Mouse (Mus musculus) lung, postnatal 36 days (tissue): ENCODE results near the gene Mllt6.
"Not testable (repeated sequence)": the region's sequence is repeated elsewhere in the genome, so short reads cannot be mapped to it uniquely, and the experiment has no call there.

Source experiments
- DNase-seq: peaks from one replicate; pipeline ENCODE4 v3.0.0; 2022; ENCODE audit warnings: mixed read lengths

Mllt6 gene

GRCm38 (mm10) chr11:97648541-97648940 lies 14.7 kb upstream of the Mllt6 start:
- not testable (repeated sequence) for DNase-seq

- no peak for DNase-seq
Measured at GRCm38 (mm10) chr11:97650341-97650740, 12.9 kb upstream of the Mllt6 start.

DNA sequence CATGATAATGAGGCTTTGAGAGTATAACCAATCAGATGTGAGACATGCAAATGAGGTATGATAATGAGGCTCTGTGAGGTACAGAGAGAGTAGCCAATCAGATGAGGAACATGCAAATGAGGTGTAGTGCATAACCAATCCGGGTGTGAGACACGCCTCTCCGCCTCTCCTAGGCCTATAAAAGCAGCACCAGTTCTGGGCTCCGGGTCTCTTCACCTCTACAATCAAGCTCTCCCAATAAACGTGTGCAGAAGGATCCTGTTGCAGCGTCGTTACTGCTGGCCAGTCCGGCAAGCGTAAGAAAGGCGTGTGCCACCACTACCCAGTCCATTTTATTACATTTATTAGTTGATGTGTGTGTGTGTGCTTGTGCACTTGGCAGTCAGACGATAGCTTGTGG lies 9.8 kb upstream of the Mllt6 start:
- DNase-seq = not testable (repeated sequence)

- DNase-seq = no peak
Measured at GRCm38 (mm10) chr11:97654210-97654609, 9.0 kb upstream of the Mllt6 start.

DNA sequence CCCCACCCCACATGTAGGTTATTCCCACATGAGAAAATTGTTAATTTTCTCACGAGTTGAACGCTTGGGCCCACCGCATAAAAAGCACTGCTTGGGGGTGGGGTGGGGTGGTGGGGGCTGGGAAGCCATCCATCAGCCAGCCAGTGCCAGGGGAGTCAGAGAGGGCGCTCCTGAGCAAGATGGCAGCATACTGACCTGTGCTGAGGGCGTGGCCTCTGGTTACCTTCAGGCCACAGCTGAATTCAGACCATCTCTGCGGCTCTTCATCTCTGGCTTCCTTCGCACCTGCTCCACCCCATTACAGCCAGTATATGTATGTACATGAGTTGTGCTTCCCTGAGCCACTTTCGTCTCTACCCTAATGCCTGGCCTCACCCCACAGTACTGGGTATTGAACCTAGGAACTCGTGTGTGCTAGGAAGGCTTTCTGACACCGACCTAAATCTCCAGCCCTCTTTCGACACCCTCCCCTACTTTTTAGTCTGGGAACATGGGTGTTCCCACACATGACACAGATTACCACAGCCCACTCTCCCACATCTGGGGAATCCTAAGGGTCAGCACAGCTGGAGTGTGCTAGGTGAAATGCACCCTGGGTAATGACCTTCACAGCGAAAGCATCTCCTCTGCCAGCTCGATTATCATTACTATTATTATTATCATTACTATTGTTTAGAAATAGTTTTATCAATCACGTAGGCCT lies 6.8 kb upstream of the Mllt6 start:
- no peak for DNase-seq

- no peak for DNase-seq
Measured at GRCm38 (mm10) chr11:97657184-97657945, 5.8 kb upstream of the Mllt6 start.

- not testable (repeated sequence) for DNase-seq
Measured at GRCm38 (mm10) chr11:97657967-97658366, 5.2 kb upstream of the Mllt6 start.

- no peak for DNase-seq
Measured at GRCm38 (mm10) chr11:97658751-97659266, 4.4 kb upstream of the Mllt6 start.

DNA sequence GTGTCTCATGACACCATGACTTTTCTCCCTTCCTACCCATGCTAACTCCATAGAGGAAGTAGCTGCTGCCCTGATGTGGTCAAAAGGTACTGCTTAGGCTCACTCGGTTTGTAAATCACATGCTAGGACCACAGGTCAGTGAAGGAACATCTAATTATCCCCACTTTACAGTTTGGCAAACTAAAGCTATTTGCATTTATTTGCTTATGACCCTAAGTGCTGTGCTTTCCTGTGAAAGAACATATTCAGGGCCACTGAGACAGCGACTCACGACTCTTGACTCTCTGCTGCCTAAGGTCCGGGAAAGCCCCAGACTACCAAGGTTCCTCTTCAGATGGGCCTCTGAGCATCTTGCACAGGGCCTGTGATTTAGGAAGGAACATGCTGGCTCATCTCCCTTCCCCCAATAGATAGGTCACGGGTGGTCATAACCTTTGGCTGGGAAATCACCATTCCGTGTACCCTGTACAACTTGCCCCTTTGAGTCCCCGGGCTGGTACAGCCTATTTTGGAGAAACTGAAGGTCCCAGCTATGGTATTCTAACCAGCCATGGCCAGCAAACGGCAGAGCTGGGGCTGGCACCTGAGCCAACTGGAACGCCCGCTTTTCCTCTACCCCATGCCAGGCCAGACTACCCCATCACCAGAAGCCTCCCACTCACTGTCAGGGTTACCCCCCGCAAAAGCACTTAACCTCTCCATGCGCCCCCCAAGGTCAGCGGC lies 3.8 kb upstream of the Mllt6 start:
- DNase-seq = peak; percentile 60

DNA sequence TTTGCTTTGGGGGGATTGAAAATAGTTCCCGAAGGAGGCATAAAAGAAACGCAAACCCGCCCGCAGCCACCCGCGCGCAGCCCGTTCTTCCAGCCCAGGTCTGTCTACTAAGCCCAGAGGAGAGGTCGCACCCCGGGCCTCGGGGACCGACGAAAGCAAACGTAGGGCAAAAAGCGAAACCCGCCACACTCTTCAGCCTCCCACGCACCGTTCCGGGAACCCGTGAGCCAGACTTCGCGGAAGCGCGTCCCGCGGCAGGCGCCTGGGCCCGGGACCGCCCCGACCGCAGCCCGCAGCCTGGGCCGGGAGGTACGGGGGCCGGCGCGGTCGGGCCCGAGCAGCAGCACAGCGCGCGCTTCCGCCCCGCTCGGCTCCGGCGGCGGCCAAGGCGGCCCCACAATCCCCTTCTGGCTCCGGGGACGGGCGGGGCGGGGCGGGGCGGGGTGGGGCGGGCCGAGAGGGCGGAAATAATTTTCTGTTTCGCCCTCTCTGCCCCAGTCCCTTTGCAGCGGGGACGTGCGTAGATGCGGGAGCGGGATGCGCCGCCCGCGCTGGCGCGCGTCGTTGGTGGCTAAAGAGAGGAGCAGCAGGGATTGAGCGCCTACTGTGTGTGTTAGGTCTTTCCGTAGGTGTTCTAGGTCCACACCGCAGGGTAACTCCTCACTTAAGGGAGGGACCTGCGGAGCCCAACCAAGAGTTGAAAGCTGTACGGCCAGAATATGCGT lies 3.1 kb upstream of the Mllt6 start:
- peak; percentile 76 for DNase-seq

- no peak for DNase-seq
Measured at GRCm38 (mm10) chr11:97660734-97661647, 2.2 kb upstream of the Mllt6 start.

DNA sequence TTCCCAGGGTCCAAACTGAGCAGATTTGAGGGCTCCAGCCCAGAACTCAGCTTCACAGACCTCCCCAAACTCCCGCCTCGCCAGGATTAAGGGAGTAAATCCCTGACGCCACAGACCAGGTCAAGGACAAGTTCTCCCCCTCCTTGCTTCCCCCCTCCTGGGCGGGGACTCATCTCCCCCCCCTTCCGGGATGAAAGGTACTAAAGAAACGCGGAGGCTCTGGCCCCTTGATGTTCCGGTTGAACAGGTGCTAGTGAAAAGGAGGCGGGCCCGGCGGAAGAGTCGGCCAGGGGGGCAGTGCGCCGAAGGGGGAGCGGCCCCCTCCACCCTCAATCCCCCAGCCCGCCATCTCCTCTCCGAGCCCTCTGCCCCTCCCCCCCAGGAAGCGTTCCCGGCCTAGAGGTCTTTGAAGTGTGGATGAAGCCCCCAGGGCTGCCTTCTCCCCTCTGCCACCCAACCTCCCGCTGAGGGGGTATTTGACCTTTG lies 1.5 kb upstream of the Mllt6 start:
- peak; percentile 92 for DNase-seq

- DNase-seq = peak; percentile 80
Measured at GRCm38 (mm10) chr11:97662207-97662892, 864 bp upstream of the Mllt6 start.

- peak; percentile 64 for DNase-seq
Measured at GRCm38 (mm10) chr11:97663528-97664338, 519 bp downstream of the Mllt6 start.

GRCm38 (mm10) chr11:97664339-97664665 lies 1.1 kb downstream of the Mllt6 start:
- no peak for DNase-seq

DNA sequence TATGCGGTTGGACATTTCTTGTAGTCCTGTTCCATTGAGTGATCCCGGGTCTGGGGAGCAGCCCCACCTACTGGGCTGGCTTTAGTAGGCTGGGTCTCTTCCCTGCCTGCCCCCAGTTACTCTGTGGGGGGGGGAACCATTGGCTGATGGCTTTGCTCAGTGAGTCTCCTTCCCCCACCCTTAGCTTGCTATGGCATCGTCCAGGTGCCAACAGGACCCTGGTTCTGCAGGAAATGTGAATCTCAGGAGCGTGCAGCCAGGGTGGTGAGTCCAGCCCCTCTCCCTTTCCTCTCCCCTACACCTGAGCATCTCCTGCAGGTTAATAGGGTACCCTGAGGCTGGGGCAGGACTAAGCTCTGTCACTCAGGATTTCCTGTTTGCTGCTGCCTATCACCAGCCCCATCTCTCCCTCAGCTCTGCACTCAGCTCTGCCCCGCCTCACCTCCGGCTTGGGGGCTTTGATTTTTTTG lies 1.6 kb downstream of the Mllt6 start:
- peak; percentile 48 for DNase-seq

DNA sequence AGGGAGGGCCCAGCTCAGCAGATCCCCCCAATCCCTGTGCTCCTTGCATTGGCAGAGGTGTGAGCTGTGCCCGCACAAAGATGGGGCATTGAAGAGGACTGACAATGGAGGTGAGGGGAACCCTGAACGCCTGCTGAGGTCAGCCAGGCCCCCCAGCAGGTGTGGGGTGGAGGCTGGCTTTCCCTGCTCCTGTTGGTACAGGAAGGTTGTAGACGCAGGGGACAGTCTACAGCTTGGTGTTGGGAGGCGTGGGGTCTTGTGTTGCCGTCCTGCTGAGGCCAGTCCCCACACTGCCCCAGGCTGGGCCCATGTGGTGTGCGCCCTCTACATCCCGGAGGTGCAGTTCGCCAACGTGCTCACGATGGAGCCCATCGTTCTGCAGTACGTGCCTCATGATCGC lies 2.2 kb downstream of the Mllt6 start:
- no peak for DNase-seq

DNA sequence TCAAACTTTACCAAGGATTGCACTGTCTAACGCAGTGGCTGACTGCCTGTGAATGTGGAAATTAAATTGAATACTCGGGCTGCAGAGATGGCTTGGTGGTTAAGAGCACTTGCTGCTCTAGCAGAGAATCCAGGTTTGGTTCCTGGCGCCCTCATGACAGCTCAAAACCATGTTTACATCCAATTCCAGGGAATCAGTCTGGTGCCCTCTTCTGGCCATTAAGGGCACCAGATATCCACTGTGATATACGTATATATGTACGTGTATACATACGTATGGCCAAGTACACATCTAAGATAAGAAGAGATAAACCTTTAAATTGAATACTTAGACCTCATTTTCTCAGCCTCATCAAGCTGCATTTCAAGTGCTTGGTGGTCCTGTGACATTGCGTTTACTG lies 3.0 kb downstream of the Mllt6 start:
- DNase-seq = no peak

DNA sequence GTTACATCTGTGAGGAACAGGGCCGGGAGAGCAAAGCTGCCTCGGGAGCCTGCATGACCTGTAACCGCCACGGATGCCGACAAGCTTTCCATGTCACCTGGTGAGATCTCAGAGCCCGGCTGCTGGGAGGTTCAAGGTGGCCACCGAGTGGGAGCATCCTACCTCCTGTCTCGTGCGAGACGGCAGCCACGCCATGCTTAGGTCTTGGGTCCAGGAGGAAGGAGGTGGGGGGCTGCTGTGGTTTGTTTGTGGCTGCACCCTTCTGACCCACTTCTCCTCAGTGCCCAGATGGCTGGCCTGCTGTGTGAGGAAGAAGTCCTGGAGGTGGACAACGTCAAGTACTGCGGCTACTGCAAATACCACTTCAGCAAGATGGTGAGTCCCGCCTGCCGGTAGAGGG lies 3.6 kb downstream of the Mllt6 start:
- DNase-seq = no peak

DNA sequence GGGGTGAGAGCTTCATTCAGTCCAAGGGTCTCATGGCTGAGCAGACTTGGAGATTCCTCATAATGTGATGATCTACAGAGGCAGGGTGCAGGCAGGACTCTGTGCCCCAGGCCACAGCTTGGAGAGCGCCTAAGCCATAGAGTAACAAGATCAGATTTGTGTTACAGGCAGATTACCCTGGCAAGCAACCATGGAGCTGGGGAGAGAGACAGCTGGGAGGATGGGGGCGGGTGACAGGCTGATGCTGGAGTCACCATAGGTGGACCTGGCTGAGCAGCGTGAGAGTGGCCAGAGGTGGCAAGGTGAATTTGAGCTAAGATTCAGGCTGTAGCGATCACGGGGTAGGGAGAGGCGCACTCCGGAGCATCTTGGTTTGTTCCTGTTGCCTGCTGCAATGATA lies 4.9 kb downstream of the Mllt6 start:
- DNase-seq = no peak
